Mouse (Mus musculus) frontal cortex, postnatal 25 days (tissue): ENCODE results near the gene Kansl3.

ENCODE experiments used
- DNase-seq, 2 experiments: peaks; one replicate each; pipeline ENCODE4 v3.0.0; 2022; ENCODE audit warnings: low spot score in 2 of 2

Gene Kansl3

DNA sequence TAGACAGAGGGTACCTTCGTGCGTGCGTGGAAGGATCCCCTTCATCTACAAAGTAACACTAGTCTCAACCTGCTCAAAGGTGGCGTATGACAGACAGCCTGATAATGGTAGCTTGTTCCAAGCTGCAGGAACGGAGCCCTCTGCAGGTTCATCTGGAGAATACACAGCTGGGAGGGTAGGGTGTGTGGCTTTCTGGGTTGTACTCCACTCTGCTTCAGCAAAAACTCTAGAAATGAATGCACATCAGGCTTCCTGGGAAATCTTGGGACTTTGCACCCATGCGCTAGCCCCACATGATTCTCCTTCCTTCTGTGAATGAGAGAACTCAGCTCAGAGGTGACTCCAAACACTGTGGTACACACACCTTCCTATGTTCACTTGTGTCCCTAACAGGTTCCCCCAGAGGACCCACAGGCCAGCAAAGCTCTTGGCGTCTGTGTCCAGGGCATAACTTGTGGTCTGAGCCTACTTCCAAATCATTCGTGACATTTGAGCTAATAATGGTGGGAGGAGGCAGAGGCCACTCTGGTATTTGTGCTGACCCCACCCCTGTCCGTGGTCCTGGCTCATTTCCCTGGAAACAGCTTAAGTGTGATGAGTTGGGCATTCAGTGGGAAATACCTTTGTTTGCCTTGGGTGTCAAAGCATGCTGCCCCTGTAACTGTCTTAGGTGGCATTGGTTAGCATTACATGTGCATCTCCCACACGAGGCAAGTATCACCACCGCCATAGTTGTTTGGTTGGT is 47.0 kb downstream of the Kansl3 start:
- no peak for DNase-seq

DNA sequence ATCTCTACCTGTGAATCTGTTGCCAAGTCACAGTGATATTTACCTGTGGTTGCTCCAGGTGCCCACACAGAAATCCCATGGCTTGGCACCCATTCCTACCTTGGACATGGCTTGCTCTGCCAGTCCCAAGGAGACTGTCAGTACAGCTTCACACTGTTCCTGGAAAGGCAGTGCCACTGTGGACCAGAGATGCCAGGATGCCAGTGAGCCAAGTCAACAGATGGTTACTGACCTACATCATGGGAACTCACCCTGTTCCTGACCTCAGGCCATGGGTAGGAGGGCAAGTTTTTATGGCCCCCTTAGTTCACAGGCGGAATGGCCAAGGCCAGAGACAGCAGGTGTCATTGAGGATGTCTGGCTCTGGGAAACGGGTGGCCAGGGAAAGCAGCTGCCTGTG is 47.8 kb downstream of the Kansl3 start:
- no peak for DNase-seq

DNA sequence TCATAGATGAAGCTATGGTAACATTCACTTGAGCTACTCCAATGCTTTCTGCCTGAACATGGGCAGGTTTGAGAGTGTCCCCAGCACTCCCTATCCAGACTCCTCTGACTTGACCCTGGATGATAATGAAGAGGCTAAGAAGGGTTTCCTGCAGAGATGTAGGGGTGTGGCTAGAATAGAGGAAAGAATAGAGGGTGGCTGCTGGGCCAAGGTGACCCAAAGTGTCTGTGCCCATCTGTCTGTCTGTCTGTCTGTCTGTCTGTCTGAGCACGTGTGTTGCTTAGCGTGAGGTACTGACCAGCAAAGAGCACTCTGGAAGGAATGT is 53.2 kb downstream of the Kansl3 start:
- DNase-seq: no peak

- no peak for DNase-seq
Measured at GRCm38 (mm10) chr1:36314959-36315775, 53.8 kb downstream of the Kansl3 start.

DNA sequence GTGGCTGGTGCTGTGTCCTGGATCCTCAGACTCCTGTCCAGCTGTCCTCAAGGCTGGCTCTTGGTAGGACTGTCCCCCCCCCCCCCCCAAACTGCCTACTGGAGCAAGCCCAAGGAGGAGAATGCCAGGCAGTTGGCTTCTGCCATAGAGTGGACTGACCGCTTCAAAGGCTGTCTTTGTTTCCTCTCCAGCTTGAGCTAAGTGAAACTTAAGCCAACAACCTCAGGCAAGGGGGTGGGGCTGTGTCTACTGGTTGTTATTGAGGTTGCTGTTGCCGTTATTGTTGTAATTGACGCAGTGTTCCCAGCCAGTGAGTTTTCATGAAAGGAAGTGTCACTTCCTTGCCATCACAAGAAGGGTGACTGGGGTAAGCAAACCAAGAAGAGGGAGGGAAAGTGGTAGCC is 59.5 kb downstream of the Kansl3 start:
- no peak for DNase-seq

GRCm38 (mm10) chr1:36308966-36309475 is 60.0 kb downstream of the Kansl3 start:
- DNase-seq: no peak

- no peak for DNase-seq
Measured at GRCm38 (mm10) chr1:36308451-36308901, 60.5 kb downstream of the Kansl3 start.

DNA sequence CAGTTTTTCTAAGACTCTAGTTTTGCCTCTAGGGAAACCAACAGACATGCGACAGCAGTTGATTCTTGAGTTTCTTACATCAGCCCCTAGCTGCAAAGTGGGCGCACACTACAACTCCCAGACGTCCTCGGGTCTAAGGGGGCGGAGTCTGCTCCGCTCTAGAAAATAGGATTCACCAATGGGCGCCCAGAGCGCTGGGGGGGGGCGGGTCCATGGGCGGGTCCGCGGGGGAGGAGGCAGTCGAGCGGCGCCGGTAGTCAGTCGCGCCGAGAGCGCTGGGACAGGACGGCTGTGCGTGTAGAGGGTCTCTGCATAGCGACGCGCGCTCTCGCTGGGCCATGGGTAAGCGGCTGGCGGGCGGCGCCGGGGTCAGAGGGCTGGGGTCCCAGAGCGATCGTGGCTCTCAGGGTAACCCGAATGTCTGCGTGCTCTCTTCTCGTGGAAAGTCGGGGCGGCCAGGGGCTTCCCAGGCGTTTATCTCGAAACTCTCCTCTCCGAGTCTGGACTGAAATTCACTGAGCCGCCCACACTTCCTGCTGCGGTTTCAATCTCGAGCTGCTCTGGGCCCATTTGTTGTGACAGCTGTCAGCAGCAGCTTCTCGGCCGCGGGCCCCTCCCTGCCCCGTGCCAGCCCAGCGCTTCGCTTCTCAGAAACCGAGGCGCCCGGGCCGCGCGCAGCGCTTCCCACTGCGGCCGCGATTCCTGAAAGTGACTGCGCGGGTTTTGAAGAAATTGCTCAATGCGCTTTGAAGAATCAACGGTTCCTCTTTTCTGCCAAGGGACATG is 61.3 kb downstream of the Kansl3 start, which contains the start of gene Arid5a:
Arid5a (plus strand) TSS at position 239 of the 786 bp plus-strand sequence.
- peak; percentile 63 to 76 for DNase-seq

DNA sequence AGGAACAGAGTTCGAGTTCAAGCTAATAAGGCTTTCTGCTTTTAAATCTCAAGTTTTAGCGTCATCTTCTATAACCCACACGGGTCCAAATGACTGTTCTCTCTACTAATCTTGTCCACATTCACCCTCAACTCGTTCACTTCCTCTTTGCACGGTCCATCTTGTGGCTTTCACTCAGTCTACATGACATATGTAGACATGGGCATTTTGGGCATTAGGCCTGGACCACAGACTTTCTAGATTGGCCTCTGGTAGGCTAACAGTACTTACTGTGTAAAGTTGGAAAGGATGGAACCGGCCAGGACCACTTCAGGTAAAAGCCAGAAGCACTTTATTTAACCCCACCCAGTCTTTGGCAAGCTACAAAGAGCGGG is 61.9 kb downstream of the Kansl3 start:
- no peak for DNase-seq

GRCm38 (mm10) chr1:36306120-36306519 is 62.9 kb downstream of the Kansl3 start:
- DNase-seq: no peak

DNA sequence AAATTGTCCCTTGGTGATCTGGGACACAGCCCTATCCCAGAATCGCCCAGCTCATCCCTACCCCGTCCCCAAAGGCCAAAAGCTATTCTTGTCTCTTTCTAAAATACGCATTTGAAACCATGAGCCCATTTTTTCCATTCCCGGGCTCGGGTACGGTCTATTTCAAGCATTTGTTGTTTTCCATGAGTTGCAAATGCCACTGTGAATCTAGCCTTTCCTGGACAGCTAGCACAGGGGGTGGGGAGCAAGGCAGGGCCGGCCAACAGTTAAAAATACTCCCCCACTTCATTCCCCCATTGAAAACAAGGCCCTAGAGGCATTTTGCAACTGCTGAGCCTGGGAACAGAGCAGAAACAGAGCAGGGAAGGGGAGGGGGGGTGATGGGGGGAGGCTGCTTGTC is 64.2 kb downstream of the Kansl3 start:
- no peak for DNase-seq

DNA sequence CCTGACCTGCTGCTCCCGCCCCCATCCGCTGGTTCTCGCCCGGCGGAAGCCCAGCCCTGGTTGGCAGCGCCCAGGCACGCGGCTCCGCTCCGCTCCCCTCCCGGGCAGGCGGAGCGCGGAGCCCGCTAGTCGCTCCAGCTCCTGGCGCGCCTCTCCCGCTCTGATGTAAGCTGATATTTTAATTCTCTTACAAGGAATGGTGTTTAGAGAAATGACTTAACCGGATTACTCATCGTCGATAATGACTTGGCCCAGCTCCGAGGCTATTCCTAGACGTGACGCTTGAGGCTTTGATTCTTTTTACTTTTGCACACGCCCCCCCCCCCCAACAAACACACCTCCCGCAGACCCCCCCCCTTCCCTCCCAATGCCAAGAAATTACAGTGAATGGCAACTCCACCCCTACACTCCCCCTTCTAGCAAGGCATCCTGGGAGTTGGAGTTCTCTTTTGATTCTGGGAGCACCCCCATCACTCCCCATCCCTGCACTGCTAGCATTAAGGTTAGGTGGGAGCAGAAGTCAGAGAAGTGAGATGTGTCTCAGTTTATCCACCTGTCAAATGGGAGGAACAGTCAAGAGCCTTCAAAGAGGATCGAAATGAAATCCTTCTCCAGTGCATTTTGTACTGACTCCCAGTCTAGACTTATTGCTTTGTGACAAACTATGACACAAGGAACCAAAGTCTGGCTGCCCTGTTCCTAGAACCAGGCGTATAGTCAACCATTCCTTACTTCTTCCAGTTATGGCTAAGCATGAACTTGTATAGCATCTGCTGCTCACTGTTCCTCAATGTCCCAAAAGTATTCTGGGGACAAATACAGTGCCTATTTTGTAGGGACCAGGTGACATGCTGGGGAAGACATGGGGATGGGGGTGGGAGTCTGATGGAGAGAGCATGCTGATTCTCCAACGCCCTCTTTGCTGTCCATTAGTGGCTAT is 65.3 kb downstream of the Kansl3 start:
- peak in 1 of 2 experiments; percentile 52 for DNase-seq

DNA sequence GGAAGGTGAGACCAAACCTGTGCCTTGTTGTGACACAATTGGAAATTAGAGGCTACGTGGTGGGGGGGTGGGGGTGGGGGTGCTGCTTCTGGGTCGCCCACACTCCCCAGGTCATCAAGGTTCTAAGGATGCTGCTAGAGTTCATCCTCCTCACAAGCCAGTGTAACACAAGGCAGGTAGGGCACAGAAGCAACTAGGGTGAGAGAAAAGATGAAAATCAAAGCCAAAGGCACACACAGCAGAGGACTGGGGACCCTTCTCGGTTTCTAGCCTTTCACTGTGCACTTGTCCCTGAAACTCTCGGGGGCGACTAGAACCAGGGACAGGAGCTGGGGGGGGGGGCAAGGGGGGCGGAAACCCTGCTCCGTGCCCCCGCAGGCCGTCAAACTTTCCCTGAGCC is 66.0 kb downstream of the Kansl3 start:
- DNase-seq: no peak

DNA sequence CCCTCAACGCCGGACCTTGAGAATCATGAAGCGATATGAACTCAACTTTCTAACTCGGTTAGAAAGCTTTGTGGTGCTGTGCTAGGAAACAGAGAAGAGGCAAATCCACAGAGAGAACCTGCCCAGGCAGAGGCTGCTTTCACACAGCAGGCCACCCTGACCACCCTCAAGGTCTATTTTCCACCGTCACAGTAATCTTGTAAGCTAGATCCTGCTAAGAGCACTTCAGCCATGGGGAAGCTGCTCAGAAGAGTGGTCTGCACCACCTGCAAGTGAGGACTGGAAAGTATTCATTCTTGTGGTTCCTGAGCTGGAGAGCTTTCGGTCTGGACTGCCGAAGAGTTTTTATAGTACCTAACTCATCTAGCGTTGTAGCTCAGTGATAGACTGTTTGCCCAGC is 66.7 kb downstream of the Kansl3 start:
- DNase-seq: no peak

GRCm38 (mm10) chr1:36300486-36300885 is 68.5 kb downstream of the Kansl3 start:
- no peak for DNase-seq

DNA sequence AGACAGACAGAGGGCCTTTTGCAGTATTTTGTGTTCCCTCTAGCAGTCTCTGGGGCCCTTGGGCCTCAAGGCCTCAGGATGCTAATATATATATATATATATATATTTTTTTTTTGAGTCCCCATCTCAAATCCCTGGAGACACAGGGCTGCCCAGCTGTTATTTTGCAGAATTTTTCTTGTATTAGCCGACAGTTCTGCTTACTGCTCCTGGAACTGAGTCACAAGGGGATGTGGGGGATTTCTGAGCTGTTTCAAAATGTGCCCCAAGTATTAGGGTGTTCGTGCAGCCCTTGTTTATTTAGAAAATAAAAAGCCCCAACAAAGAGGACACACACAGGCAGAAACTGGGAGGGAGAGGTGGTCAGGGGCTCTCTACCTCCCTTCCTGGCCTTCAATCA is 69.3 kb downstream of the Kansl3 start:
- no peak for DNase-seq

GRCm38 (mm10) chr1:36299126-36299525 is 69.9 kb downstream of the Kansl3 start:
- DNase-seq: no peak

GRCm38 (mm10) chr1:36298107-36298506 is 70.9 kb downstream of the Kansl3 start:
- no peak for DNase-seq

DNA sequence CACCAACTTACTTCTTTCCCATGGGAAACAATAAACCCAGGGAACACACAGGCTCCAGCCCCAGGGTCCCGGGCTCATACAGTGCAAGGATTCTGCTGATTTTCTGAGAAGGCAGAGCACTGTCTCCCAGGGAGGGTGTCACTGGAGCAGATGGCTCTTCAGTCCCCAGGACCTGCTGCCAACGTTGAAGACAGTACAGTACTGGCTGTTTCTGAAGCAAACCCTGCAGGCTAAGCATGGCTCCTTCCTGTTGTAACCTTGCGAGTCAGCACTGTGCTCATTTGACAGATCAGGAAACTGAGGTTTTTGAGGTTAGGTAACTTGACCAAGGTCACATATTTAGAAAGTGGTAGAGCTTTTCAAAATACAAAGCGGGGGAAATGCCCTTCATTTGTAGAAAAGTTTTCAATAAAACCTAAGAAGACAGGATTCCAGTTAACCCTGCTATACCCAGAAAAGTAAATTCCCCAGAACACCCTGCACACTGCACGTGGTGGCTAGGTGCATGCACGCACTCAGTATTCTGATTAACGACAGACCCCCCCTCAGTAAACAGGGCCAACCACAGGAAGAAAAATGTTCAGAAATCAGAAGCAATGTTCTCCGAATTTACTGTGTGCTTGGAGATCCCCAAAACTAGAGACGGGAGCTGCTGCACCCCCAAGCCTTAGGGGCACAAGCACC is 72.4 kb downstream of the Kansl3 start:
- DNase-seq: no peak

DNA sequence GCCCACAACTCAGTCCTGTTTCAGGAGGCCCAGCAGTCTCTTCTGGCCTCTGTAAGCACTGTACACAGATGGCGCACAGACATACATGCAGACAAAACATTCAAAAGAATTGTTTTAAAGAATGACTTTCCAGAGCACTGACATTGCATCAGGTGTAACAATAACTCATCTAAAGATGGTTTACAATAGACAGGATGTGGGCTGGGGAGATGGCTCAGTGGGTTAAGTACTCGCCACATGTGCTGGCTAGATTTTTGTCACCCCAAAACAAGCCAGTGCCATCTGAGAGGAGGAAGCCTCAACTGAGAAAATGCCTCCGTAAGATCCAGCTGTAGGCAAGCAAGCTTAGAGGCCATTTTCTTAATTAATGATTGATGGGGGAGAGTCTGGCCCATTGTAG is 74.6 kb downstream of the Kansl3 start:
- DNase-seq: no peak
